Mouse (Mus musculus) midbrain, embryonic 12.5 days (tissue): ENCODE data around the gene Tcf7l2. TPM values are rescaled to one million over a fixed set of nuclear protein-coding genes. Genes with fewer than 3 reads are reported as not detected.

Experiments
- ATAC-seq: fragments of 200-750 bp; cut with Nextera tagmentation; 2 replicates; pipeline ENCODE4 v1.8.0; 2017; ENCODE audit warnings: low read depth, moderate TSS enrichment, moderate library complexity; ENCODE audit not compliant: low FRiP score
- H3K27ac ChIP-seq: fragments of 300-500 bp; sonication (generic); replicated peaks from 2 replicates; pipeline ENCODE4 v1.5.1; 2016; ENCODE audit warnings: mild to moderate bottlenecking
- H3K27me3 ChIP-seq: fragments of 300-500 bp; sonication (generic); 2 replicates; pipeline ENCODE4 v1.6.1; 2016; ENCODE audit warnings: mild to moderate bottlenecking
- H3K36me3 ChIP-seq: fragments of 300-500 bp; sonication (generic); 2 replicates; pipeline ENCODE4 v1.6.1; 2016
- H3K4me1 ChIP-seq: fragments of 300-500 bp; sonication (generic); 2 replicates; pipeline ENCODE4 v1.6.1; 2016
- H3K4me2 ChIP-seq: fragments of 300-500 bp; sonication (generic); replicated peaks from 2 replicates; pipeline ENCODE4 v1.6.1; 2016; ENCODE audit warnings: mild to moderate bottlenecking, moderate library complexity
- H3K4me3 ChIP-seq: fragments of 300-500 bp; sonication (generic); 2 replicates; pipeline ENCODE4 v1.5.1; 2016; ENCODE audit warnings: mild to moderate bottlenecking
- H3K9ac ChIP-seq: fragments of 300-500 bp; sonication (generic); replicated peaks from 2 replicates; pipeline ENCODE4 v1.6.1; 2016; ENCODE audit warnings: mild to moderate bottlenecking, moderate library complexity
- H3K9me3 ChIP-seq: fragments of 300-500 bp; sonication (generic); 2 replicates; pipeline ENCODE4 v1.6.1; 2016; ENCODE audit warnings: mild to moderate bottlenecking
- WGBS: fragments of 180-500 bp; shearing (Covaris S2); methylation state at CpG from one replicate; pipeline ENCODE4 v1.1.7; 2016; 5-methylcytosine and 5-hydroxymethylcytosine counted together
- polyA plus RNA-seq: library from polyadenylated mRNA; unstranded; fragments of >200 nt; fragmentation: Nextera tagmentation; extraction: Ambion mirVana; gene quantifications from 2 replicates; pipeline ENCODE4 v1.2.1, GENCODE M21; 2016

The Tcf7l2 gene
- polyA plus RNA-seq, 1 experiment from 2014 or later: 343 TPM

DNA sequence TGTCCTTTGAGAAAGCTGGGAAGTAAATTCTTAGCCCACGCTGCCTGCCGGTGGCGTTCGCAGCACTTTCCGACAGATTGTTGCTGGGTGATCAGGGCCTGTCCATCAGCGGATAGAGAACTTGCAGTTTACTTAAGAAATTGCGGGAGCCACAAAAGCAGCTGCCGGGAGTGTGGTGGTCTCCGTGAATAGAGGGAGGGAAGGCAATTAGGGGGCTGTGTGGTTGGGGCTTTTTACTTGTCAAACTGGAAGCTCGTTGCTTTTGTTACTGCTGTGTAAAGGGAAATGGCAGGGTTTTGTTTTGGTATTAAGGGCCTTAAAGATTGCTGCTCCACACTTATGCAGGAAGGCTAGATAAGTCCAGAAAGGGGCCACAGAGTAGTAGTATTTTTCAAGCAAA is 155.0 kb downstream of the Tcf7l2 start:
- Histone ChIP-seq H3K27me3 (peaks cover 33% of the 10 kb centered on the region; the same call in 1 of the 2 replicates), H3K27ac (peak overlapping the region; percentile 94), H3K4me3 (peak overlapping the region; percentile 48), H3K36me3 (no peaks in the 10 kb centered on the region), H3K9ac (peak overlapping the region; percentile 73), H3K4me2 (peak overlapping the region; percentile 55), H3K4me1 (peaks cover 68% of the 10 kb centered on the region), H3K9me3 (no peaks in the 10 kb centered on the region)
- WGBS: 2% methylated on average over 10 of the region's 10 CpGs
- ATAC-seq: peak; percentile 25; the same call in 1 of the 2 replicates

GRCm38 (mm10) chr19:55902573-55903385 is 161.2 kb downstream of the Tcf7l2 start:
- peak overlapping the region; percentile 56; the same call in 1 of the 2 replicates for H3K9ac ChIP-seq
- 50% methylated on average over 12 of the region's 12 CpGs for WGBS
- H3K27ac ChIP-seq: peak overlapping the region; percentile 68
- H3K27me3 ChIP-seq: peaks cover 50% of the 10 kb centered on the region
- peaks cover 53% of the 10 kb centered on the region for H3K4me1 ChIP-seq
- H3K4me3 ChIP-seq: peak overlapping the region; percentile 48
- peak overlapping the region; percentile 46 for H3K4me2 ChIP-seq
- no peak for ATAC-seq
- H3K9me3 ChIP-seq: no peaks in the 10 kb centered on the region
- H3K36me3 ChIP-seq: no peaks in the 10 kb centered on the region

DNA sequence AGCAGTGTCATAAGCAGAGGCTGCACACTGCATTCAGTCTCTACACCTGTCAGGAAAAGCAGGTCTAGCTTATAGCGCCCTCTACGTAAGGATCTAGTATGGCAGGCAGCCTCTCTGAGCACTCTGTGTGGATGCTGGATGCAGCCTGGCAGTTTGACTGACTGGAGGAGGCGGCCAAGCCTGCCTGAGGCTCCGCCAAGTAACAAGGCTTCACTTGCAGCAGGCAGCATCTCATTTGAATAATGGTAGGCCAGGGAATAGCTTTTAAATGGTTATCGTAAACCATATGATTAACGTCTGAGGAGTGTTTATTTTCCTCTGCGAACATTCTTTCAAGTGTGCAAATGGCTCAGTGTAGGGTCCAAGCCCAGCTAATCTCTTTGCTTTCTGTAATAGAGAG is 167.4 kb downstream of the Tcf7l2 start:
- Histone ChIP-seq H3K27ac (no peak overlapping the region), H3K27me3 (peaks cover 22% of the 10 kb centered on the region), H3K4me2 (no peak overlapping the region), H3K9ac (no peak overlapping the region), H3K4me1 (peaks cover 33% of the 10 kb centered on the region), H3K4me3 (no peak overlapping the region), H3K9me3 (no peaks in the 10 kb centered on the region), H3K36me3 (peaks cover 36% of the 10 kb centered on the region)
- 0 out of 2 replicates have a peak, but pooled peaks have one; percentile 27 for ATAC-seq
- WGBS: 57% methylated on average over 7 of the region's 7 CpGs

DNA sequence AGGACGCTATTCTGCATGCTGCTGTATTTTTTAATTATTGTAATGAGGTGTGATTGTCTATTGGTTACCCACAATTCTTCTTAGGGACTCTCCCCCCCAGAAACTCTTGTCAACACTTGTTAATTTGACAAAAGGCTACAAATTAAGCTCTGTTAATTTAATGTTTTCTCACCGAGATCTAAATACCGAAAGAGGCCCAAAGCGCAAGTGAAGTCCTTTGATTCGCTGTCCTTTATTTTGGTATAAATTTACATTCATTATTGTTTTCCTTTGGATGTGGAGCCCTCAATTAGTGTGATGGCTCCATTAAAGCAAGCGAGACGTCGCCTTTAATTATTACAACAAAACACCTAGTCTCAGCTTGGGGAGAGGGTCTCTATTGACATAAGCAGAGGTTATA is 170.3 kb downstream of the Tcf7l2 start:
- Histone ChIP-seq H3K9ac (no peak overlapping the region), H3K4me2 (no peak overlapping the region), H3K4me3 (no peak overlapping the region), H3K27me3 (peaks cover 7% of the 10 kb centered on the region; the same call in 1 of the 2 replicates), H3K36me3 (peaks cover 36% of the 10 kb centered on the region), H3K4me1 (peaks cover 37% of the 10 kb centered on the region), H3K9me3 (no peaks in the 10 kb centered on the region), H3K27ac (no peak overlapping the region)
- no peak for ATAC-seq
- WGBS: 85% methylated on average over 8 of the region's 8 CpGs

GRCm38 (mm10) chr19:55912813-55913212 is 171.2 kb downstream of the Tcf7l2 start:
- no peak overlapping the region for H3K4me2 ChIP-seq
- WGBS: 94% methylated on average over 8 of the region's 8 CpGs
- H3K9me3 ChIP-seq: no peaks in the 10 kb centered on the region
- peaks cover 41% of the 10 kb centered on the region for H3K36me3 ChIP-seq
- peaks cover 7% of the 10 kb centered on the region; the same call in 1 of the 2 replicates for H3K27me3 ChIP-seq
- H3K4me3 ChIP-seq: no peak overlapping the region
- ATAC-seq: no peak
- H3K27ac ChIP-seq: no peak overlapping the region
- peaks cover 29% of the 10 kb centered on the region for H3K4me1 ChIP-seq
- no peak overlapping the region for H3K9ac ChIP-seq

- WGBS: 76% methylated on average over 10 of the region's 10 CpGs
- peaks cover 7% of the 10 kb centered on the region; the same call in 1 of the 2 replicates for H3K27me3 ChIP-seq
- H3K4me3 ChIP-seq: no peak overlapping the region
- ATAC-seq: no peak
- H3K4me1 ChIP-seq: peaks cover 28% of the 10 kb centered on the region
- H3K4me2 ChIP-seq: no peak overlapping the region
- no peak overlapping the region for H3K9ac ChIP-seq
- H3K36me3 ChIP-seq: peaks cover 42% of the 10 kb centered on the region
- no peaks in the 10 kb centered on the region for H3K9me3 ChIP-seq
- peak overlapping the region; percentile 63 for H3K27ac ChIP-seq
These were observed 172.0 kb downstream of the Tcf7l2 start for GRCm38 (mm10) chr19:55913585-55913984.

DNA sequence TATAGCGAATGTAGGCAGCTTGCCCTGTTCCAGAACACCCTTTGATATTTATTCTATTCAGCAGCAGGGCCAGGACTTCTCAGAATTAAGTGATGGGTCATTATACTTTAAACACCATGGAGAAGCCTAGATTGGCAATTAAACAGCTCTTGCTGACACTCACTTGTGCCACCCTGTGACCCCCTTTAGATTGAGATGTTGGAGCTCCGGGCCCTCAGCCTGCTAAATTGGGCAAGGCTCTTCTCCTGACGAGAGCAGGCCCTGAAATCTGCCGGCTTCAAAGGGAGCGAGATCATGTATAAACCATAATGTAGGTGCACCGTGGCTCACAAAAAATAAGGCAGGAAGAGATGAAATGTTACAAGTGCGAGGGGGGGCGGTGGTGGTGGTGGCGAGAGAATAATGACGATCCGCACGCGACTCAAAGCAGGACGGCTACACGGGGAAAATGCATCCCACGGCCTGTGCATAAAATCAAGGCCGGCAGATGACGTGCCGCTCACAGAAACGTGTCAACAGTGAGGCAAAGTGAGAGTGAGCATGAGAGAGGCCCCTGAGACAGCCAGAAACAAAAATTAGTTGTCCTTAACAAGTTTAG is 173.1 kb downstream of the Tcf7l2 start:
- Histone ChIP-seq H3K9me3 (no peaks in the 10 kb centered on the region), H3K4me2 (no peak overlapping the region), H3K9ac (no peak overlapping the region), H3K4me1 (peaks cover 23% of the 10 kb centered on the region), H3K27ac (peak overlapping the region; percentile 63), H3K27me3 (peaks cover 2% of the 10 kb centered on the region; the same call in 1 of the 2 replicates), H3K36me3 (peaks cover 53% of the 10 kb centered on the region), H3K4me3 (no peak overlapping the region)
- WGBS: 65% methylated on average over 20 of the region's 20 CpGs
- peak; percentile 66 for ATAC-seq

- H3K4me3 ChIP-seq: no peak overlapping the region
- no peaks in the 10 kb centered on the region for H3K9me3 ChIP-seq
- 84% methylated on average over 7 of the region's 7 CpGs for WGBS
- no peak for ATAC-seq
- no peaks in the 10 kb centered on the region; the same call in 1 of the 2 replicates for H3K27me3 ChIP-seq
- H3K36me3 ChIP-seq: peaks cover 57% of the 10 kb centered on the region
- H3K4me2 ChIP-seq: no peak overlapping the region
- H3K27ac ChIP-seq: peak overlapping the region; percentile 63
- H3K9ac ChIP-seq: no peak overlapping the region
- H3K4me1 ChIP-seq: peaks cover 23% of the 10 kb centered on the region
These were observed 173.9 kb downstream of the Tcf7l2 start for GRCm38 (mm10) chr19:55915506-55915905.

DNA sequence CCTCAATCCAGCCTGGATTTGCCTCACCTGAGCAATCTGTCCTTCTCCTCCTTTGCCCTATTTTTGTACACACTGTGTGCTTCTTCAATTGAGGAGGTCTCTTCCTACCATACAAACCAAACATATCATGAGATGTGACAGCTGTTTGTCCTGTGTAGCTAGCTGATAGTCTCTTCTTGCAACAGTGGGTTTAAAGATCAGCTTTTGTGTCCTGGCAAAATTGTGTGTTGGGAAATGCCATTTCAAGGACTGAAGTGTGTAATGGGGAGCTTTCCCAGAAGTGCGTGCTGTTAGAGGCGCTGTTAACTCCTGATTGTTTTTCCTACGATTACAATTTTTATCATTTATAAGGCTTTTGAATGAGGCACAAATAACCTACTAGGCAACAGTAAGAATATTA is 174.6 kb downstream of the Tcf7l2 start:
- Histone ChIP-seq H3K9me3 (no peaks in the 10 kb centered on the region), H3K4me1 (peaks cover 20% of the 10 kb centered on the region), H3K9ac (no peak overlapping the region), H3K4me3 (no peak overlapping the region), H3K27me3 (no peaks in the 10 kb centered on the region; the same call in 1 of the 2 replicates), H3K36me3 (peaks cover 57% of the 10 kb centered on the region), H3K27ac (peak overlapping the region; percentile 9; the same call in 1 of the 2 replicates), H3K4me2 (no peak overlapping the region)
- 95% methylated on average over 3 of the region's 3 CpGs for WGBS
- no peak for ATAC-seq

GRCm38 (mm10) chr19:55923789-55924426 is 182.3 kb downstream of the Tcf7l2 start:
- Histone ChIP-seq H3K4me2 (no peak overlapping the region), H3K4me3 (no peak overlapping the region), H3K36me3 (peaks cover 51% of the 10 kb centered on the region), H3K9me3 (no peaks in the 10 kb centered on the region), H3K27me3 (peaks cover 3% of the 10 kb centered on the region; the same call in 1 of the 2 replicates), H3K4me1 (peaks cover 28% of the 10 kb centered on the region), H3K27ac (peak overlapping the region; percentile 69), H3K9ac (no peak overlapping the region)
- WGBS: 17% methylated on average over 12 of the region's 12 CpGs
- ATAC-seq: peak; percentile 73

DNA sequence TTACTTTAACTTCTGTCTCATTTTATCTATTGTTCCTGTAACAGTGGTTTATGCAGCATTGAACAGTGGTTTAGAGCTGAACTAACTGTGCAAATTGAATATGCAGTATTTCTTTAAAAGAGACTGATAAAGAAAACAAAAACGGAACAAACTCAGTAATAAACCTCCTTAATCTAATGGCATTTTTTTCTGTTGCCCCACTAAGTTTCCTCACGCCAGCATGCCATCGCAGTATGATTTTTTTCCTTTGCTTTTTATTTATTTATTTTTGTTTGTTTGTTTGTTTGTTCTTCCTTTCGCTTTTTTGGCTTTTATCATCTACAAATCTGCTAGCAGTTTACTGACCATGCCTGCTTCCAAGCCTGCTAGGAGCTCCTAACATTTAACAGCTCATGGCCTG is 183.2 kb downstream of the Tcf7l2 start:
- no peak overlapping the region for H3K4me3 ChIP-seq
- H3K9me3 ChIP-seq: no peaks in the 10 kb centered on the region
- peaks cover 3% of the 10 kb centered on the region; the same call in 1 of the 2 replicates for H3K27me3 ChIP-seq
- no peak overlapping the region for H3K9ac ChIP-seq
- ATAC-seq: no peak
- WGBS: 85% methylated on average over 4 of the region's 4 CpGs
- H3K36me3 ChIP-seq: peaks cover 42% of the 10 kb centered on the region
- H3K27ac ChIP-seq: no peak overlapping the region
- peaks cover 28% of the 10 kb centered on the region for H3K4me1 ChIP-seq
- no peak overlapping the region for H3K4me2 ChIP-seq

- peaks cover 3% of the 10 kb centered on the region; the same call in 1 of the 2 replicates for H3K27me3 ChIP-seq
- peaks cover 36% of the 10 kb centered on the region for H3K36me3 ChIP-seq
- no peak overlapping the region for H3K27ac ChIP-seq
- WGBS: 78% methylated on average over 7 of the region's 7 CpGs
- H3K4me2 ChIP-seq: no peak overlapping the region
- no peak for ATAC-seq
- no peaks in the 10 kb centered on the region for H3K9me3 ChIP-seq
- peaks cover 28% of the 10 kb centered on the region for H3K4me1 ChIP-seq
- no peak overlapping the region for H3K9ac ChIP-seq
- H3K4me3 ChIP-seq: no peak overlapping the region
These were observed 183.8 kb downstream of the Tcf7l2 start for GRCm38 (mm10) chr19:55925425-55925803.
